9 mouse cellular contexts compared by ENCODE assay signal in the genomic region with DNA sequence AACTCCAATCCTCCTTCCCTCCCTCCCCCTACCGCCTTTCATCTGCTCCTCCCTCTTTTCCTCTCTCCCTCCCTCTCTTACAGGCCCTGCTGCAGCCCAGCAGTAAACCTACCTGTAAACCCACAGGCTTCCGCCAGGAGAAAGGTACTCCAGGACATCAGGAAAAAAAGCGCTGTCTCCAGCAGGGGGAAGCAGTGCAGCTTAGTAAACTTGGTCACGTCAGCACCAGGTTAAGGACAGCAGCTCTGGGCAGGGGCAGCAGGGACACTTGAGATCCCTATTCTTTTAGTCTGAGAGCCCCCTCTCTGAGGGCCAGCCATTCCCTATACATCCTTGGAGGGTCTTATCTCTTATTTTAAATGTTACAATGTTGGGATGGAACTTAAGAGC.
DNase-seq lines count a peak whose midpoint lies in the region; ATAC-seq and TF ChIP-seq lines count a peak whose summit lies in the region.
"Had no signal": no experiment of that assay in that cellular context is flagged by ENCODE, and none has a peak within 500 bp of the region (broad histone marks: within the 10 kb centered on the region; RNA-seq: fewer than 3 reads in every experiment).

No protein-coding gene starts in this region.

- 11% methylated on average over 4 of the region's 4 CpGs for WGBS in hindbrain, embryonic 16.5 days
- WGBS in limb, embryonic 14.5 days: 10% methylated on average over 4 of the region's 4 CpGs

- no peak overlapping the region for H3K9ac ChIP-seq in hindbrain, embryonic 16.5 days (ENCODE audit: low read depth, low read length)
- no peak overlapping the region for H3K9ac ChIP-seq in limb, embryonic 14.5 days (ENCODE audit: low read depth, low read length, severe bottlenecking)

- TF ChIP-seq POLR2A in limb, embryonic 14.5 days (IDR thresholded peaks at IDR 0.05; ENCODE audit: borderline replicate concordance, extremely low read depth, insufficient read depth, insufficient read length): no peak

- no peaks in the 10 kb centered on the region for H3K36me3 ChIP-seq in hindbrain, embryonic 16.5 days (ENCODE audit: control insufficient read depth, insufficient read depth, low read length)
- no peaks in the 10 kb centered on the region for H3K36me3 ChIP-seq in limb, embryonic 14.5 days (ENCODE audit: control insufficient read depth, insufficient read depth, low read length)

- H3K4me2 ChIP-seq in hindbrain, embryonic 16.5 days (ENCODE audit: low read length): no peak overlapping the region
- no peak overlapping the region for H3K4me2 ChIP-seq in limb, embryonic 14.5 days (replicated peaks; ENCODE audit: low read depth, low read length, severe bottlenecking)

- H3K9me3 ChIP-seq in hindbrain, embryonic 16.5 days (ENCODE audit: control insufficient read depth, low read length): no peaks in the 10 kb centered on the region
- H3K9me3 ChIP-seq in limb, embryonic 14.5 days (ENCODE audit: control insufficient read depth, low read length): no peaks in the 10 kb centered on the region

- H3K4me3 ChIP-seq in hindbrain, embryonic 16.5 days (ENCODE audit: low read length): no peak overlapping the region
- H3K4me3 ChIP-seq in limb, embryonic 14.5 days (replicated peaks; ENCODE audit: low read length): no peak overlapping the region
- H3K4me3 ChIP-seq: erythroblast, embryonic 14.5 days had no signal

- H3K27ac ChIP-seq in hindbrain, embryonic 16.5 days (ENCODE audit: low read depth, low read length): no peak overlapping the region
- no peak overlapping the region for H3K27ac ChIP-seq in limb, embryonic 14.5 days (replicated peaks; ENCODE audit: low read depth, low read length)

- peak; percentile 60 for ATAC-seq in hindbrain, embryonic 16.5 days
- no peak for ATAC-seq in limb, embryonic 14.5 days (ENCODE audit: low FRiP score, low read depth)

- DNase-seq in left cerebral cortex, adult 18-20 months (ENCODE audit: low spot score in 2 of 2): peak; percentile 9 to 12
- DNase-seq in left cerebral cortex, adult 11 months (ENCODE audit: low spot score): no peak
- DNase-seq in adrenal gland, adult 18-20 months (ENCODE audit: low spot score in 2 of 2): peak; percentile 13 to 22
- peak; percentile 27 for DNase-seq in embryo, embryonic 9.5 days (ENCODE audit: extremely low spot score)
- DNase-seq in limb, embryonic 14.5 days (ENCODE audit: low spot score): peak; percentile 23
- peak; percentile 24 for DNase-seq in neural tube, embryonic 10.5 days (ENCODE audit: extremely low spot score, low spot score)
- DNase-seq in urinary bladder, postnatal 36 days (ENCODE audit: low spot score in 2 of 2): peak; percentile 34 to 51

- H3K4me1 ChIP-seq in hindbrain, embryonic 16.5 days (ENCODE audit: control insufficient read depth, insufficient read depth, low read depth, low read length): no peaks in the 10 kb centered on the region
- H3K4me1 ChIP-seq in limb, embryonic 14.5 days (ENCODE audit: control insufficient read depth, insufficient read depth, low read length): no peaks in the 10 kb centered on the region

- no peaks in the 10 kb centered on the region for H3K27me3 ChIP-seq in hindbrain, embryonic 16.5 days (replicated peaks; ENCODE audit: control insufficient read depth, insufficient read depth, low read length)
- no peaks in the 10 kb centered on the region for H3K27me3 ChIP-seq in limb, embryonic 14.5 days (ENCODE audit: control insufficient read depth, insufficient read depth, low read length)
